Comparison of ENCODE assay signal across 14 mouse cellular contexts in the genomic region with DNA sequence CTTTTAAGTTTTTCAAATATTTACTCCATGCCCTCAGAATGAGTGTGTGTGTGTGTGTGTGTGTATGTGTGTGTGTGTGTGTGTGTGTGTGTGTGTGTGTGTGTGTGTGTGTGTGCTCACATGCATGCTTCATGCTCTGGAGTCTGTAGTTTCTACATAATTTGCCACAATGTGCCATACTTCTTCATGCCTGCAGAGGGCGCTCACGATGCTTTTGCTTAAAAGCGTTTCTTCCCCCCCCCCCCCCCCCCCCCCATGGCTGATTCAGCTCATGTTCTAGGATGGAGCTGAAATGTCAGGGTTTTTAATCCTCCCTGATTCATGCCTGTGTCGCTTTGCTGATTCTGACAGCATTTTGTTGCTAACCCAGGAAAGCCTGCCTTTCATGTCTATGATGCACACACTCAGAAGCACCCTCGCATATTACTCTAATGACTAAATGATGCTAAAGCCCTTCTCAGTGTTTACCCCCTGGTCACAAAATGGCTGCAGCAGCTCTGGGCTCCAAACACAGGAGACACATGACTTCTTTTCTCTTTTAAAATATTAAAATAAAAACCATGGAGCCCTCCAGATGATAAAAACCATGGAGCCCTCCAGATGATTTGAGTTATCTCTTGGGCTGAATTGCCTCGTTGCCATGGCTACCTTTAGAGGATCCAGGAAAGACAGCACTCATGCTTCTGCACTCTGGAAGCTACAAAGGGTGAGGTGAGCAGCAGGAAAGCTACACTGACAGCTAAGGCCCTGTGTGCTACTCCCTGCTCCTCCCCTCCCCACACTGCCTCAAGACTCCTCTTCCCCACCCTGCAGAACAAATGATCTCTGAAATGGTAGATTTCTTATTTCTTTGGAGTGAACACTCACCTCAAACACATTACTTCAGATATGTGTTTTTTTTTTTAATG. TPM values are rescaled to one million over a fixed set of nuclear protein-coding genes. Genes with fewer than 3 reads are reported as not detected.
A peak's percentile ranks its signal among the peaks of the same experiment; 100 is the strongest.
DNase-seq lines count a peak whose midpoint lies in the region; ATAC-seq and TF ChIP-seq lines count a peak whose summit lies in the region.
"Had no signal": no experiment of that assay in that cellular context is flagged by ENCODE, and none has a peak within 500 bp of the region (broad histone marks: within the 10 kb centered on the region; RNA-seq: fewer than 3 reads in every experiment).

No protein-coding gene starts in this region.

- H3K4me3 ChIP-seq in intestine, postnatal 0 days (ENCODE audit: low read depth, low read length): no peak overlapping the region
- no peak overlapping the region for H3K4me3 ChIP-seq in intestine, embryonic 16.5 days (ENCODE audit: low read length)
- no peak overlapping the region for H3K4me3 ChIP-seq in MEL (ENCODE audit: control insufficient read depth in 1 of 2, insufficient read depth in 1 of 2, low read depth in 2 of 2, low read length in 2 of 2)
- H3K4me3 ChIP-seq in embryonic facial prominence, embryonic 10.5 days: no peak overlapping the region
- H3K4me3 ChIP-seq: erythroblast, embryonic 14.5 days; heart, embryonic 12.5 days; myocyte had no signal

- no peaks in the 10 kb centered on the region for H3K27me3 ChIP-seq in intestine, postnatal 0 days (replicated peaks; ENCODE audit: control insufficient read depth, insufficient read depth, low read length)
- no peaks in the 10 kb centered on the region for H3K27me3 ChIP-seq in intestine, embryonic 16.5 days (replicated peaks; ENCODE audit: control insufficient read depth, insufficient read depth, low read length)
- H3K27me3 ChIP-seq in MEL (ENCODE audit: control insufficient read depth in 1 of 2, insufficient read depth in 2 of 2, low read length in 2 of 2): peaks cover 0 to 3% of the 10 kb centered on the region in 2 experiments; a peak in 1 of 4 replicates
- no peaks in the 10 kb centered on the region for H3K27me3 ChIP-seq in embryonic facial prominence, embryonic 10.5 days (replicated peaks; ENCODE audit: low read depth, poor library complexity, severe bottlenecking)
- H3K27me3 ChIP-seq: heart, embryonic 12.5 days had no signal

- WGBS in intestine, postnatal 0 days: 37% methylated on average over 6 of the region's 6 CpGs
- WGBS in intestine, embryonic 16.5 days: 47% methylated on average over 6 of the region's 6 CpGs
- WGBS in embryonic facial prominence, embryonic 10.5 days: 50% methylated on average over 6 of the region's 6 CpGs

- H3K27ac ChIP-seq in intestine, postnatal 0 days (ENCODE audit: low read depth, low read length): no peak overlapping the region
- H3K27ac ChIP-seq in intestine, embryonic 16.5 days (ENCODE audit: low read length): no peak overlapping the region
- no peak overlapping the region for H3K27ac ChIP-seq in MEL (ENCODE audit: control insufficient read depth, low read depth, low read length)
- no peak overlapping the region for H3K27ac ChIP-seq in embryonic facial prominence, embryonic 10.5 days (replicated peaks)

- no peaks in the 10 kb centered on the region for H3K4me1 ChIP-seq in intestine, postnatal 0 days (replicated peaks; ENCODE audit: control insufficient read depth, insufficient read depth, low read length)
- no peaks in the 10 kb centered on the region for H3K4me1 ChIP-seq in intestine, embryonic 16.5 days (ENCODE audit: control insufficient read depth, insufficient read depth, low read length)
- peaks cover 10 to 12% of the 10 kb centered on the region in 2 experiments for H3K4me1 ChIP-seq in MEL (ENCODE audit: control insufficient read depth in 1 of 2, insufficient read depth in 2 of 2, low read length in 2 of 2)
- no peaks in the 10 kb centered on the region for H3K4me1 ChIP-seq in embryonic facial prominence, embryonic 10.5 days

- intact Hi-C loops in heart, postnatal 36 days (cut with DNase I): no loop called here

- no peak for ATAC-seq in intestine, postnatal 0 days
- no peak for ATAC-seq in intestine, embryonic 16.5 days

- TF ChIP-seq RAD21 in MEL (IDR thresholded peaks at IDR 0.05; ENCODE audit: low read depth, low read length): no peak

- TF ChIP-seq POLR2A in MEL (IDR thresholded peaks at IDR 0.05; ENCODE audit: control insufficient read depth in 1 of 2, insufficient read depth in 1 of 2, low read depth in 1 of 2, low read length in 2 of 2, poor library complexity in 1 of 2): no peak

- no peaks in the 10 kb centered on the region for H3K36me3 ChIP-seq in intestine, postnatal 0 days (ENCODE audit: control insufficient read depth, insufficient read depth)
- no peaks in the 10 kb centered on the region for H3K36me3 ChIP-seq in intestine, embryonic 16.5 days (ENCODE audit: control insufficient read depth, insufficient read depth, low read length)
- peaks cover 0 to 15% of the 10 kb centered on the region in 2 experiments; a peak in 2 of 4 replicates for H3K36me3 ChIP-seq in MEL (ENCODE audit: control insufficient read depth in 1 of 2, insufficient read depth in 2 of 2, low read length in 2 of 2)
- no peaks in the 10 kb centered on the region for H3K36me3 ChIP-seq in embryonic facial prominence, embryonic 10.5 days (replicated peaks)
- H3K36me3 ChIP-seq: heart, embryonic 12.5 days had no signal

- no peaks in the 10 kb centered on the region for H3K79me2 ChIP-seq in MEL (ENCODE audit: control insufficient read depth, insufficient read depth, low read length, poor library complexity)

- no peak for TF ChIP-seq EP300 in MEL (IDR thresholded peaks at IDR 0.05; ENCODE audit: low read depth in 1 of 2, low read length in 2 of 2)

- no peak overlapping the region for H3K9ac ChIP-seq in intestine, postnatal 0 days (ENCODE audit: low read depth, low read length)
- H3K9ac ChIP-seq in intestine, embryonic 16.5 days (ENCODE audit: low read depth, low read length): no peak overlapping the region
- H3K9ac ChIP-seq in MEL (ENCODE audit: control insufficient read depth, low read depth, low read length, poor library complexity, severe bottlenecking): no peak overlapping the region
- H3K9ac ChIP-seq: heart, embryonic 12.5 days had no signal

- H3K9me3 ChIP-seq in intestine, postnatal 0 days (ENCODE audit: control insufficient read depth): no peaks in the 10 kb centered on the region
- no peaks in the 10 kb centered on the region for H3K9me3 ChIP-seq in intestine, embryonic 16.5 days (ENCODE audit: control insufficient read depth, low read length)
- H3K9me3 ChIP-seq in MEL (replicated peaks; ENCODE audit: insufficient read depth, low read length): no peaks in the 10 kb centered on the region
- no peaks in the 10 kb centered on the region for H3K9me3 ChIP-seq in embryonic facial prominence, embryonic 10.5 days

- no peak overlapping the region for H3K4me2 ChIP-seq in intestine, postnatal 0 days (replicated peaks; ENCODE audit: low read depth)
- no peak overlapping the region for H3K4me2 ChIP-seq in intestine, embryonic 16.5 days (ENCODE audit: low read depth, low read length)
- H3K4me2 ChIP-seq: heart, embryonic 12.5 days had no signal

- DNase-seq in A20 (ENCODE audit: low read depth, low spot score) (peak; percentile 30), MEL (ENCODE audit: low read depth, low spot score) (no peak)
- DNase-seq in embryonic facial prominence, embryonic 10.5 days (ENCODE audit: low spot score): peak; percentile 22
- no peak for DNase-seq in frontal cortex, postnatal 36 days (ENCODE audit: low spot score in 2 of 2)
- DNase-seq in heart, postnatal 36 days: no peak
- DNase-seq: cerebellum, adult 8-10 months; kidney, adult 18-20 months; lung, adult 18-20 months; right cerebral cortex, postnatal 4 days had no signal

- TF ChIP-seq CTCF in intestine, postnatal 0 days (IDR thresholded peaks at IDR 0.05; ENCODE audit: low read depth): peak; percentile 44
- TF ChIP-seq CTCF in MEL (IDR thresholded peaks at IDR 0.05 in 2 of 3, conservative IDR thresholded peaks at IDR 0.05 in 1 of 3; ENCODE audit: control insufficient read depth in 1 of 3, insufficient read depth in 1 of 3, low read depth in 2 of 3, low read length in 3 of 3, poor library complexity in 1 of 3, severe bottlenecking in 1 of 3): peak in 2 of 3 experiments; percentile 32 to 36; a peak in 3 of 6 replicates

TF ChIP-seq in MEL, 35 proteins besides CTCF, POLR2A, EP300 and RAD21:
- TF ChIP-seq TBP (IDR thresholded peaks at IDR 0.05; ENCODE audit: low read depth, low read length): no peak
- no peak for TF ChIP-seq ZC3H11A (IDR thresholded peaks at IDR 0.05; ENCODE audit: low read depth, low read length)
- TF ChIP-seq MAX (IDR thresholded peaks at IDR 0.05; ENCODE audit: low read length): no peak
- TF ChIP-seq MAZ (IDR thresholded peaks at IDR 0.05; ENCODE audit: low read depth, low read length): no peak
- TF ChIP-seq MAFK (IDR thresholded peaks at IDR 0.05; ENCODE audit: borderline replicate concordance, low read depth, low read length): no peak
- TF ChIP-seq RCOR1 (IDR thresholded peaks at IDR 0.05; ENCODE audit: low read depth, low read length): no peak
- no peak for TF ChIP-seq ZNF384 (IDR thresholded peaks at IDR 0.05; ENCODE audit: low read depth, low read length)
- no peak for TF ChIP-seq UBTF (IDR thresholded peaks at IDR 0.05; ENCODE audit: borderline replicate concordance, insufficient read depth, low read depth, low read length)
- no peak for TF ChIP-seq TCF12 (IDR thresholded peaks at IDR 0.05; ENCODE audit: low read depth, low read length)
- TF ChIP-seq ETS1 (IDR thresholded peaks at IDR 0.05; ENCODE audit: low read depth, low read length): no peak
- TF ChIP-seq GATA1 (IDR thresholded peaks at IDR 0.05; ENCODE audit: low read depth, low read length): no peak
- no peak for TF ChIP-seq USF1 (IDR thresholded peaks at IDR 0.05; ENCODE audit: low read depth, low read length)

RNA-seq across cellular contexts. Expression of a gene that starts 49.7 kb away (rescaled TPM):
- polyA plus RNA-seq in intestine, postnatal 0 days (2015; fragmentation: Nextera tagmentation; extraction: Ambion mirVana): 223 and 244 TPM in 2 replicates
- polyA plus RNA-seq in intestine, embryonic 16.5 days (2015; fragmentation: Nextera tagmentation; extraction: Ambion mirVana): 77.2 and 95.4 TPM in 2 replicates
- total RNA-seq in MEL (2012; rRNA removed): not detected in 2 replicates
- not detected for polyA plus RNA-seq in MEL (2012; ENCODE audit: insufficient read depth in 1 of 2, insufficient read length in 2 of 2, low read depth in 1 of 2, low replicate concordance in 2 of 2, missing spikeins in 1 of 2)
- 33.4 and 34.9 TPM in 2 replicates for polyA plus RNA-seq in embryonic facial prominence, embryonic 10.5 days (2016; fragmentation: Nextera tagmentation; extraction: Ambion mirVana)
- total RNA-seq in heart, postnatal 36 days (2021): 100 to 1,000 TPM; 108 to 119 TPM
- polyA plus RNA-seq: erythroblast, embryonic 14.5 days had no signal

Comparison
In these comparisons a context has a peak if more than half of its experiments do, and no peak if none do; other contexts are left out.
1. DNase-seq: peak in A20 (single experiment) and embryonic facial prominence, embryonic 10.5 days (single experiment); none in MEL (single experiment), frontal cortex, postnatal 36 days (0 of 2) and heart, postnatal 36 days (0 of 2).
2. RNA of a gene that starts 49.7 kb away (polyA plus RNA-seq): 223 to 244 TPM in intestine, postnatal 0 days, 77.2 to 95.4 TPM in intestine, embryonic 16.5 days and 33.4 to 34.9 TPM in embryonic facial prominence, embryonic 10.5 days; not detected in MEL; every median in the first group is over 10 times any median in the second.